Mouse (Mus musculus): Measurements from ENCODE around the gene Siglecg. TPM values are rescaled to one million over a fixed set of nuclear protein-coding genes. Genes with fewer than 3 reads are reported as not detected.

Siglecg gene
- polyA plus RNA-seq, 1 experiment from 2014 or later = 0.48 TPM

GRCm38 (mm10) chr7:43454371-43454770 lies 46.4 kb downstream of the Siglecg start:
- Histone ChIP-seq H3K27me3 (replicated peaks; ENCODE audit: insufficient read depth, low read length) (no peaks in the 10 kb centered on the region), H3K4me1 (ENCODE audit: insufficient read depth, low read depth, low read length) (no peaks in the 10 kb centered on the region), H3K9ac (replicated peaks; ENCODE audit: low read depth) (no peak overlapping the region), H3K4me2 (replicated peaks; ENCODE audit: low read depth, low read length) (no peak overlapping the region), H3K36me3 (ENCODE audit: insufficient read depth, low read length) (no peaks in the 10 kb centered on the region), H3K4me3 (ENCODE audit: low read depth, low read length) (no peak overlapping the region), H3K27ac (ENCODE audit: low read length) (no peak overlapping the region), H3K9me3 (ENCODE audit: low read length) (no peaks in the 10 kb centered on the region)
- WGBS = 73% methylated on average over 6 of the region's 6 CpGs
- TF ChIP-seq CTCF (IDR thresholded peaks at IDR 0.05) (no peak), EP300 (IDR thresholded peaks at IDR 0.05) (no peak)
- DNase-seq (ENCODE audit: low spot score) (peak; percentile 26), ATAC-seq (no peak)

DNA sequence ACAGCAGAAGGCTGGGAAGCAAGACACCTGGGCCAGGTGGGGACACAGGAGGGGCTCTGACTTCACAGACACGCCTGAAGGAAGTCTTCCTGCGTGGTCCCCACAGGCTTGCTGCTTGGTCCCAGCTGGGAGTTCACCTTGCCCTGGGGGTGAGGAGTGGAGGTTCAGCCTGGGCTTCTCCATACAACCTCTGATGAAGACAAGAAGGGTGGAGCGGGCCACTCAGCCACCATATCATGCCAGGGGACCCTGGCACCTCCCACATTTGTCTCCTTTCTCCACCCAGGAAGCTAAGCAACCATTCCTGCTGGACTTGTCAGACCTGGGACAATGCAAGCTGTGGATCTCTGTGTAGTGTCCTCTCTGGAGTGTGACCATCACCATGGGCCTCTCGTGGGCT lies 54.8 kb downstream of the Siglecg start, which contains the start of gene Vsig10l:
Gene Vsig10l (plus strand): TSS at position 301 of the 400 bp plus-strand sequence.
- H3K36me3 ChIP-seq (ENCODE audit: insufficient read depth, low read length) = no peaks in the 10 kb centered on the region
- H3K4me3 ChIP-seq (ENCODE audit: low read depth, low read length) = no peak within 1 kb of the TSS
- H3K4me2 ChIP-seq (replicated peaks; ENCODE audit: low read depth, low read length) = no peak within 1 kb of the TSS
- peaks cover 7% of the 10 kb centered on the region; the same call in 1 of the 2 replicates for H3K4me1 ChIP-seq (ENCODE audit: insufficient read depth, low read depth, low read length)
- 67% methylated on average over 4 of the region's 4 CpGs for WGBS
- H3K9me3 ChIP-seq (ENCODE audit: low read length) = no peaks in the 10 kb centered on the region
- H3K9ac ChIP-seq (replicated peaks; ENCODE audit: low read depth) = no peak within 1 kb of the TSS
- no peak for TF ChIP-seq EP300 (IDR thresholded peaks at IDR 0.05)
- no peak for TF ChIP-seq CTCF (IDR thresholded peaks at IDR 0.05)
- ATAC-seq (no peak), DNase-seq (ENCODE audit: low spot score) (no peak)
- no peak within 1 kb of the TSS for H3K27ac ChIP-seq (ENCODE audit: low read length)
- 0 out of 2 replicates have a peak, but pooled peaks cover 4% of the 10 kb centered on the region for H3K27me3 ChIP-seq (replicated peaks; ENCODE audit: insufficient read depth, low read length)

DNA sequence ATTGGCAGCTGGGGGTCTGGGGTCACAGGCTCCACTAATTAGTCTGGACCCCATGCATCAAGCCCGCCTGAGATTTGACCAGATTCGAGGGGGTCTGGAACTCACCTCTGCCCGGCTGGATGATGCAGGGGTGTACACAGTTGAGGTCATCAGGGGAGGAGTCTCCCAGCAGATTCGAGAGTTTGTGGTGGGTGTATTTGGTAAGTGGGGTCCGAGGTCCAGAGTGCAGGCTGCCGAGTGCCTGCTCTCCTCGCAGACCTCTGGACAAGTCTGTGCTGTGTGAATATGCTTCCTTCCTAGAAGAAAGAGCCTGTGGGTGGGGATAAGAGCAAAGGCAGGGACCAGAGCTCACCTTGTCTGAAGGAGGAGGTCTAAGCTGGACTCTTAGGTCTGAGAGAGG lies 56.0 kb downstream of the Siglecg start:
- Histone ChIP-seq H3K27me3 (replicated peaks; ENCODE audit: insufficient read depth, low read length) (0 out of 2 replicates have a peak, but pooled peaks cover 4% of the 10 kb centered on the region), H3K9me3 (ENCODE audit: low read length) (no peaks in the 10 kb centered on the region), H3K27ac (ENCODE audit: low read length) (no peak overlapping the region), H3K4me3 (ENCODE audit: low read depth, low read length) (no peak overlapping the region), H3K4me2 (replicated peaks; ENCODE audit: low read depth, low read length) (no peak overlapping the region), H3K9ac (replicated peaks; ENCODE audit: low read depth) (no peak overlapping the region), H3K4me1 (ENCODE audit: insufficient read depth, low read depth, low read length) (peaks cover 7% of the 10 kb centered on the region; the same call in 1 of the 2 replicates), H3K36me3 (ENCODE audit: insufficient read depth, low read length) (no peaks in the 10 kb centered on the region)
- TF ChIP-seq CTCF (IDR thresholded peaks at IDR 0.05) (no peak), EP300 (IDR thresholded peaks at IDR 0.05) (no peak)
- ATAC-seq (no peak), DNase-seq (ENCODE audit: low spot score) (no peak)
- WGBS = 73% methylated on average over 7 of the region's 7 CpGs

- no peaks in the 10 kb centered on the region for H3K36me3 ChIP-seq (ENCODE audit: insufficient read depth, low read length)
- no peaks in the 10 kb centered on the region for H3K9me3 ChIP-seq (ENCODE audit: low read length)
- 0 out of 2 replicates have a peak, but pooled peaks cover 4% of the 10 kb centered on the region for H3K27me3 ChIP-seq (replicated peaks; ENCODE audit: insufficient read depth, low read length)
- H3K4me1 ChIP-seq (ENCODE audit: insufficient read depth, low read depth, low read length) = peaks cover 7% of the 10 kb centered on the region; the same call in 1 of the 2 replicates
- peak overlapping the region; percentile 57 for H3K4me3 ChIP-seq (ENCODE audit: low read depth, low read length)
- peak overlapping the region; percentile 89 for H3K4me2 ChIP-seq (replicated peaks; ENCODE audit: low read depth, low read length)
- ATAC-seq = no peak
- H3K9ac ChIP-seq (replicated peaks; ENCODE audit: low read depth) = 0 out of 2 replicates have a peak overlapping the region, but pooled peaks have one; percentile 23
- WGBS = 6% methylated on average over 35 of the region's 35 CpGs
- no peak overlapping the region for H3K27ac ChIP-seq (ENCODE audit: low read length)
- DNase-seq (ENCODE audit: low spot score) = peak; percentile 22
- TF ChIP-seq CTCF (IDR thresholded peaks at IDR 0.05) = peak; percentile 64
- no peak for TF ChIP-seq EP300 (IDR thresholded peaks at IDR 0.05)
Measured at GRCm38 (mm10) chr7:43464864-43465343, 56.9 kb downstream of the Siglecg start.

- Histone ChIP-seq H3K4me2 (replicated peaks; ENCODE audit: low read depth, low read length) (peak overlapping the region; percentile 89), H3K4me1 (ENCODE audit: insufficient read depth, low read depth, low read length) (peaks cover 7% of the 10 kb centered on the region; the same call in 1 of the 2 replicates), H3K27me3 (replicated peaks; ENCODE audit: insufficient read depth, low read length) (0 out of 2 replicates have a peak, but pooled peaks cover 4% of the 10 kb centered on the region), H3K9me3 (ENCODE audit: low read length) (no peaks in the 10 kb centered on the region), H3K36me3 (ENCODE audit: insufficient read depth, low read length) (no peaks in the 10 kb centered on the region), H3K27ac (ENCODE audit: low read length) (peak overlapping the region; percentile 47), H3K9ac (replicated peaks; ENCODE audit: low read depth) (peak overlapping the region; percentile 23; the same call in 1 of the 2 replicates), H3K4me3 (ENCODE audit: low read depth, low read length) (peak overlapping the region; percentile 57)
- DNase-seq (ENCODE audit: low spot score) = peak; percentile 98
- under 1% methylated on average over 33 of the region's 33 CpGs for WGBS
- TF ChIP-seq CTCF (IDR thresholded peaks at IDR 0.05) (no peak; the same call in 1 of the 2 replicates), EP300 (IDR thresholded peaks at IDR 0.05) (no peak)
- ATAC-seq = peak; percentile 89
Measured at GRCm38 (mm10) chr7:43465344-43466098, 57.5 kb downstream of the Siglecg start.

- Histone ChIP-seq H3K9me3 (ENCODE audit: low read length) (no peaks in the 10 kb centered on the region), H3K36me3 (ENCODE audit: insufficient read depth, low read length) (no peaks in the 10 kb centered on the region), H3K27me3 (replicated peaks; ENCODE audit: insufficient read depth, low read length) (0 out of 2 replicates have a peak, but pooled peaks cover 4% of the 10 kb centered on the region), H3K9ac (replicated peaks; ENCODE audit: low read depth) (peak overlapping the region; percentile 9; the same call in 1 of the 2 replicates), H3K4me3 (ENCODE audit: low read depth, low read length) (peak overlapping the region; percentile 57), H3K27ac (ENCODE audit: low read length) (peak overlapping the region; percentile 47), H3K4me1 (ENCODE audit: insufficient read depth, low read depth, low read length) (peaks cover 7% of the 10 kb centered on the region; the same call in 1 of the 2 replicates), H3K4me2 (replicated peaks; ENCODE audit: low read depth, low read length) (peak overlapping the region; percentile 89)
- peak; percentile 75 for ATAC-seq
- WGBS = 1% methylated on average over 32 of the region's 33 CpGs
- TF ChIP-seq EP300 (IDR thresholded peaks at IDR 0.05) (no peak), CTCF (IDR thresholded peaks at IDR 0.05) (peak; percentile 97)
- peak; percentile 92 for DNase-seq (ENCODE audit: low spot score)
Measured at GRCm38 (mm10) chr7:43466099-43466694, 58.2 kb downstream of the Siglecg start.

Small RNA genes lying within 50 kb of the gene (microRNA-seq; reads per million reads assigned to microRNA genes)
- gene Mir7051 = not detected

Other genes with a start within 250 kb of the Siglecg start
- gene Zfp715, start 94.9 kb upstream of the Siglecg start, polyA plus RNA-seq (2015; fragmentation: Nextera tagmentation; extraction: Ambion mirVana) = 9.7 and 10.5 TPM in 2 replicates
- 0.88 and 0.98 TPM in 2 replicates for gene Siglecf, start 56.9 kb upstream of the Siglecg start, polyA plus RNA-seq (2015; fragmentation: Nextera tagmentation; extraction: Ambion mirVana)
- not detected in 2 replicates for gene Lim2, start 19.5 kb downstream of the Siglecg start, polyA plus RNA-seq (2015; fragmentation: Nextera tagmentation; extraction: Ambion mirVana)
- gene Nkg7, start 28.9 kb downstream of the Siglecg start, polyA plus RNA-seq (2015; fragmentation: Nextera tagmentation; extraction: Ambion mirVana) = 2.6 and 2.9 TPM in 2 replicates
- gene Cldnd2, start 32.6 kb downstream of the Siglecg start, polyA plus RNA-seq (2015; fragmentation: Nextera tagmentation; extraction: Ambion mirVana) = 0.21 TPM in 1 of 2 replicates, not detected in the other
- 356 and 377 TPM in 2 replicates for gene Etfb, start 35.9 kb downstream of the Siglecg start, polyA plus RNA-seq (2015; fragmentation: Nextera tagmentation; extraction: Ambion mirVana)
- 0.35 TPM in 1 of 2 replicates, not detected in the other for gene Gm45233, start 35.9 kb downstream of the Siglecg start, polyA plus RNA-seq (2015; fragmentation: Nextera tagmentation; extraction: Ambion mirVana)
- 5.0 TPM in 2 replicates for gene Vsig10l, start 54.9 kb downstream of the Siglecg start, polyA plus RNA-seq (2015; fragmentation: Nextera tagmentation; extraction: Ambion mirVana)
- gene Iglon5, start 81.9 kb downstream of the Siglecg start, polyA plus RNA-seq (2015; fragmentation: Nextera tagmentation; extraction: Ambion mirVana) = 0.05 TPM in 1 of 2 replicates, not detected in the other
- not detected in 2 replicates for gene 4931406B18Rik, start 97.7 kb downstream of the Siglecg start, polyA plus RNA-seq (2015; fragmentation: Nextera tagmentation; extraction: Ambion mirVana)
- gene Cd33, start 136.2 kb downstream of the Siglecg start, polyA plus RNA-seq (2015; fragmentation: Nextera tagmentation; extraction: Ambion mirVana) = 5.0 and 6.2 TPM in 2 replicates
- 1.7 and 1.8 TPM in 2 replicates for gene Zfp658, start 154.1 kb downstream of the Siglecg start, polyA plus RNA-seq (2015; fragmentation: Nextera tagmentation; extraction: Ambion mirVana)
- 5.7 and 6.0 TPM in 2 replicates for gene Zfp719, start 171.4 kb downstream of the Siglecg start, polyA plus RNA-seq (2015; fragmentation: Nextera tagmentation; extraction: Ambion mirVana)
- gene Zfp819, start 199.0 kb downstream of the Siglecg start, polyA plus RNA-seq (2015; fragmentation: Nextera tagmentation; extraction: Ambion mirVana) = 0.08 and 0.27 TPM in 2 replicates
- 0.07 and 0.08 TPM in 2 replicates for gene Ceacam18, start 226.5 kb downstream of the Siglecg start, polyA plus RNA-seq (2015; fragmentation: Nextera tagmentation; extraction: Ambion mirVana)

All from lung, postnatal 0 days (tissue).